Mouse (Mus musculus) kidney, adult 2 months (tissue): ENCODE measurements around the gene Adipor2.

Experiments used
- CTCF ChIP-seq: fragments of 200-500 bp; conservative IDR thresholded peaks from 2 replicates; pipeline ENCODE4 v1.5.1; 2011; ENCODE audit warnings: low read depth, mild to moderate bottlenecking, control low read depth, low read length, moderate library complexity, mixed read lengths; ENCODE audit not compliant: insufficient read depth, insufficient read length
- POLR2A ChIP-seq: fragments of 200-500 bp; IDR thresholded peaks from one replicate; pipeline ENCODE4 v1.6.1; 2011; ENCODE audit warnings: low read depth, low read length, control low read depth

DNA sequence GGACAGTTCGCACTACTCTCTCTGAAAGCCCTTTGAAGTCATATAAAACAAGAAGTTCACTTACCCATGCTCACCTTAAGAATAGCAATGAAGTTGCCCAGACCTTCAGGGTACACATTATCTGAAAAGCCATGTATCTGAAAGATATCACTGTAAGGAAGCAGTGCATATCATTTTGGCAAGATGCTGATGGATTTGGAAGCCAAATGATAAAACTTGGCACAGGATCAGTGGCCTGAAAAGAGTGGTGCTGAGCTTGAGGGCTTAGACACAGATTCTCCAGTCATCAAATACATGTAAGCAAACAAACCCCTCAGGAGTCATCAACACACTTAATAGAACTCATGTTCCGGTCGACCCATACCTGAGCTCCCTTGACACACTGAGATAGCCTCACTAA, 16.9 kb downstream of the Adipor2 start:
- no peak for TF ChIP-seq CTCF
- no peak for TF ChIP-seq POLR2A
